Mouse (Mus musculus): ENCODE results near the gene Ddx3x.

DNA sequence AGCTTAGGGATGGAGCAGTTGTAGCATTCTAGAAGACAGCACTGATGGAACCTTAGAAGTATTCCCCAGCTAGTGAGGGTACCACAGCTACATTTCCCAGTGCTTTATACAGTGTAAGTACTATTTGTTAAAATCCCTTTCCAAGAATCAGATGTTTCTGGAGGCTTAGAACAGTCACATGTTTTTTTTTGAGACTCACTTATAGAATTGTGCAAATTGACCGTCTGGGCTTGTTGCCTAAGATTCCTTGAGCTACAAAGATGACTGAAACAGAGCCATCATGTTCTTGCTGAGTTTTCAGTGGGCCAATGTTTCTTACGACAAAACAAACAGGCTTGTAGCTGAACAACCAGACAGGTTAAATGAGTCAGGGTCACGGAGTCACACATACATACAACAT lies 26.5 kb upstream of the Ddx3x start:
- TF ChIP-seq POLR2A (IDR thresholded peaks at IDR 0.05; ENCODE audit: borderline replicate concordance, control insufficient read depth, low read depth, low read length), result no peak
- no peak for TF ChIP-seq CTCF (IDR thresholded peaks at IDR 0.05; ENCODE audit: control insufficient read depth, insufficient read depth, low read length)
